Mouse (Mus musculus) midbrain, postnatal 0 days (tissue): ENCODE results near the gene Irf2bp2. TPM values are rescaled to one million over a fixed set of nuclear protein-coding genes. Genes with fewer than 3 reads are reported as not detected.
A peak's percentile ranks its signal among the peaks of the same experiment; 100 is the strongest.

Source experiments
- ATAC-seq: fragments of 200-750 bp; cut with Nextera tagmentation; 2 replicates; pipeline ENCODE4 v1.8.0; 2017; ENCODE audit warnings: moderate number of reproducible peaks, mild to moderate bottlenecking, moderate TSS enrichment, moderate library complexity; ENCODE audit not compliant: low FRiP score
- DNase-seq: peaks from one replicate; pipeline ENCODE4 v3.0.0-alpha.2; 2015; ENCODE audit warnings: low spot score
- H3K27ac ChIP-seq: fragments of 300-500 bp; sonication (generic); 2 replicates; pipeline ENCODE4 v1.5.1; 2014; ENCODE audit warnings: low read depth, mild to moderate bottlenecking, low read length, mixed read lengths
- H3K27me3 ChIP-seq: fragments of 300-500 bp; sonication (generic); 2 replicates; pipeline ENCODE4 v1.6.1; 2014; ENCODE audit warnings: low read length, control low read depth, mixed read lengths; ENCODE audit not compliant: insufficient read depth
- H3K36me3 ChIP-seq: fragments of 300-500 bp; sonication (generic); 2 replicates; pipeline ENCODE4 v1.6.1; 2014; ENCODE audit warnings: low read length, control low read depth, mixed read lengths; ENCODE audit not compliant: insufficient read depth
- H3K4me1 ChIP-seq: fragments of 300-500 bp; sonication (generic); 2 replicates; pipeline ENCODE4 v1.6.1; 2014; ENCODE audit warnings: mild to moderate bottlenecking, control low read depth, antibody characterized with exemption, low read length, mixed read lengths; ENCODE audit not compliant: insufficient read depth
- H3K4me2 ChIP-seq: fragments of 300-500 bp; sonication (generic); 2 replicates; pipeline ENCODE4 v1.6.1; 2014; ENCODE audit warnings: low read depth, mild to moderate bottlenecking, low read length, mixed read lengths; ENCODE audit not compliant: poor library complexity, severe bottlenecking
- H3K4me3 ChIP-seq: fragments of 300-500 bp; sonication (generic); 2 replicates; pipeline ENCODE4 v1.5.1; 2014; ENCODE audit warnings: low read depth, mild to moderate bottlenecking, low read length, moderate library complexity
- H3K9ac ChIP-seq: fragments of 300-500 bp; sonication (generic); replicated peaks from 2 replicates; pipeline ENCODE4 v1.6.1; 2014; ENCODE audit warnings: mild to moderate bottlenecking, low read length, moderate library complexity, mixed read lengths; ENCODE audit not compliant: poor library complexity, severe bottlenecking
- H3K9me3 ChIP-seq: fragments of 300-500 bp; sonication (generic); 2 replicates; pipeline ENCODE4 v1.6.1; 2016; ENCODE audit warnings: low read length, control low read depth
- CTCF ChIP-seq: IDR thresholded peaks from 2 replicates; pipeline ENCODE4 v1.5.1; 2016; ENCODE audit warnings: antibody characterized with exemption, mild to moderate bottlenecking
- WGBS: fragments of 180-500 bp; shearing (Covaris S2); extraction: QIAGEN DNeasy Blood & Tissue Kit; methylation state at CpG from one replicate; pipeline ENCODE4 v1.1.7; 2014; 5-methylcytosine and 5-hydroxymethylcytosine counted together
- polyA plus RNA-seq: library from polyadenylated mRNA; unstranded; fragments of >200 nt; fragmentation: Nextera tagmentation; extraction: Ambion mirVana; gene quantifications from 2 replicates; pipeline ENCODE4 v1.2.1, GENCODE M21; 2015
- total RNA-seq: library from RNA; depleted of rRNA; stranded (reverse); fragments of >200 nt; gene quantifications from 2 replicates; pipeline ENCODE4 v1.2.3, GENCODE M21; 2014

Irf2bp2 gene
- total and polyA plus RNA-seq, 2 experiments from 2014 or later, result 9.2 to 88.2 TPM

GRCm38 (mm10) chr8:126594481-126595000, 755 bp upstream of the Irf2bp2 start:
- Histone ChIP-seq H3K4me3 (peak overlapping the region; percentile 99), H3K36me3 (peaks cover 9% of the 10 kb centered on the region; the same call in 1 of the 2 replicates), H3K9ac (peak overlapping the region; percentile 98), H3K4me2 (peak overlapping the region; percentile 96), H3K9me3 (no peaks in the 10 kb centered on the region), H3K27ac (peak overlapping the region; percentile 99), H3K4me1 (peaks cover 14% of the 10 kb centered on the region; the same call in 1 of the 2 replicates), H3K27me3 (no peaks in the 10 kb centered on the region)
- peak; percentile 62 for TF ChIP-seq CTCF
- ATAC-seq, result peak; percentile 91
- under 1% methylated on average over 44 of the region's 48 CpGs for WGBS
- DNase-seq, result peak; percentile 100

DNA sequence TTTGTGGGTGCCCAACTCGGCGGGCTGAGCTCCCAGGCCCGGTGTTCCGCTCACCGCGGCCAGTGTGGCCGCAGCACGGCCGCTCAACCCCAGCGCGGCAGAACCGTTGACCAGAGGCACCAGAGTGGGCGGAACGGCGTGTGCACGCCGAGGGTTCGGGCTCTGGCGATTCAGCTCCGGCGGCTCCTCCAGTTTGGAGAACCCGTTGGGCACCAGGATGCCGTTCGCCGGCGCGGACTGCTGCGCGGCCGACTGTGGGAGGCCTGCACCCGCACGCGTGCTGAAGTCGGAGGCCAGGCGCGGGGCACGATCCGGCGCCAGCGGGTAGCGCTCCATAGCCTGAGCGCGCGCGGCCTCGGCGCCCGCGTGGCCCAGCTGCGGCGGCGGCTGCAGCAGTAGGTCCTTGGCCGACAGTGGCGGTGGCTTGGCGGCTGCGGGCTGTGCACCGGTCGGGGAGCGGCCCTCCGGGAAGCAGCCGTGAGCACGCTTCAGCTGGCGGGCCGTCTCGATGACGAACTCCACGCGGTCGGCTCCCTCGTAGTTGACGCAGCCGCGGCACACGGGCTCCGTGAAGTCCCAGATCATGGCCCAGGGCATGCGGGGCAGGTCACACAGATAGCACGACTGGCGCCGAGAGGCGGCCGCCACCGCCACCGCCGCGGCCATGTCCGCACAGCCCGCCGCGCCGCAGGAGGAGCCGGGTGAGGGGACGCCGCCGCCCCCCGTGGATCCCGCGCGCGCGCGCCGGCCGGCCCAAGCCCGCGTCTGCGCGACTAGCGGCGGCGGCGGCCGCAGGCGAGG, 815 bp downstream of the Irf2bp2 start:
- Histone ChIP-seq H3K4me3 (peak overlapping the region; percentile 99), H3K27me3 (no peaks in the 10 kb centered on the region), H3K36me3 (peaks cover 9% of the 10 kb centered on the region; the same call in 1 of the 2 replicates), H3K27ac (peak overlapping the region; percentile 99), H3K4me2 (peak overlapping the region; percentile 96), H3K4me1 (peaks cover 15% of the 10 kb centered on the region; the same call in 1 of the 2 replicates), H3K9me3 (no peaks in the 10 kb centered on the region), H3K9ac (peak overlapping the region; percentile 98)
- peak; percentile 60 for DNase-seq
- TF ChIP-seq CTCF, result no peak
- no peak for ATAC-seq
- under 1% methylated on average over 76 of the region's 113 CpGs for WGBS

GRCm38 (mm10) chr8:126592381-126592770, 1.4 kb downstream of the Irf2bp2 start:
- H3K4me1 ChIP-seq, result peaks cover 19% of the 10 kb centered on the region; the same call in 1 of the 2 replicates
- peak overlapping the region; percentile 96 for H3K4me2 ChIP-seq
- H3K9me3 ChIP-seq, result no peaks in the 10 kb centered on the region
- no peaks in the 10 kb centered on the region for H3K27me3 ChIP-seq
- TF ChIP-seq CTCF, result no peak
- H3K27ac ChIP-seq, result peak overlapping the region; percentile 99
- peaks cover 9% of the 10 kb centered on the region; the same call in 1 of the 2 replicates for H3K36me3 ChIP-seq
- peak overlapping the region; percentile 99 for H3K4me3 ChIP-seq
- under 1% methylated on average over 43 of the region's 45 CpGs for WGBS
- H3K9ac ChIP-seq, result peak overlapping the region; percentile 98
- DNase-seq (no peak), ATAC-seq (no peak)

DNA sequence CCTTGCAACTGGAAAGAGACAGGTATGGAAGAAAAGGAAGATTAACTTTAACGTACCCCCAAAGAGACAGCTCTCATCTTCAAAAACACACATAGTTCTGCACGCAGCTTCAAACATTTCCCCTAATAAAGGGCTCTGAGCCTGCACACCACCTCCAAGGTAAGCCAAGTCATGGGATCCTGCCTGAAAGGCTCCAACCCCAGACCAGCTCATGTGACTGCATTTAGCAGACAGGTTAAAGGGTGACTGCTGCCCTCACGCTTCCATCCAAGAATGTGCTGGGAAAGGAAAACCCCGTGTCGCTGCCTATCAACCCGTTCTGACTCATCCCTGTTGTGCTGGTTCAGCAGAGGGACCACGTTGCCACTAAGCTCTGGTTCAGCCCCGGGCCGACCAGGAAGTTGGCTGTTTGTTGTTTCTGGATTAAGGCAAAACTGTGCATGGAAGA, 1.9 kb downstream of the Irf2bp2 start:
- Histone ChIP-seq H3K9ac (peak overlapping the region; percentile 98), H3K4me1 (peaks cover 23% of the 10 kb centered on the region), H3K27me3 (no peaks in the 10 kb centered on the region), H3K27ac (peak overlapping the region; percentile 99), H3K36me3 (peaks cover 9% of the 10 kb centered on the region; the same call in 1 of the 2 replicates), H3K4me3 (peak overlapping the region; percentile 99), H3K4me2 (peak overlapping the region; percentile 96), H3K9me3 (no peaks in the 10 kb centered on the region)
- DNase-seq, result peak; percentile 62
- ATAC-seq, result no peak
- WGBS, result under 1% methylated on average over 9 of the region's 9 CpGs
- peak; percentile 29; the same call in 1 of the 2 replicates for TF ChIP-seq CTCF

- ATAC-seq (no peak), DNase-seq (peak; percentile 45)
- H3K4me3 ChIP-seq, result peak overlapping the region; percentile 99
- WGBS, result 0% methylated on average over 20 of the region's 20 CpGs
- H3K4me2 ChIP-seq, result peak overlapping the region; percentile 96
- TF ChIP-seq CTCF, result peak; percentile 25
- H3K4me1 ChIP-seq, result peaks cover 21% of the 10 kb centered on the region
- H3K9ac ChIP-seq, result peak overlapping the region; percentile 98
- H3K27me3 ChIP-seq, result no peaks in the 10 kb centered on the region
- H3K27ac ChIP-seq, result peak overlapping the region; percentile 99
- H3K9me3 ChIP-seq, result no peaks in the 10 kb centered on the region
- peaks cover 9% of the 10 kb centered on the region; the same call in 1 of the 2 replicates for H3K36me3 ChIP-seq
These were observed 2.5 kb downstream of the Irf2bp2 start for GRCm38 (mm10) chr8:126591141-126591820.
